Mouse (Mus musculus) stomach, embryonic 14.5 days (tissue): ENCODE results near the gene Zc3h13. TPM values are rescaled to one million over a fixed set of nuclear protein-coding genes. Genes with fewer than 3 reads are reported as not detected.

ENCODE experiments used
- ATAC-seq: fragments of 200-750 bp; cut with Nextera tagmentation; 2 replicates; pipeline ENCODE4 v1.8.0; 2017; ENCODE audit warnings: low read depth, moderate TSS enrichment; ENCODE audit not compliant: insufficient number of reproducible peaks, insufficient read depth, low FRiP score
- H3K27ac ChIP-seq: fragments of 300-500 bp; sonication (generic); 2 replicates; pipeline ENCODE4 v1.5.1; 2014; ENCODE audit warnings: mild to moderate bottlenecking, low read length, moderate library complexity, mixed read lengths
- H3K27me3 ChIP-seq: fragments of 300-500 bp; sonication (generic); 2 replicates; pipeline ENCODE4 v1.6.1; 2014; ENCODE audit warnings: low read length, control low read depth, mixed read lengths; ENCODE audit not compliant: control insufficient read depth, insufficient read depth
- H3K36me3 ChIP-seq: fragments of 300-500 bp; sonication (generic); 2 replicates; pipeline ENCODE4 v1.6.1; 2014; ENCODE audit warnings: mild to moderate bottlenecking, control low read depth, low read length, moderate library complexity, mixed read lengths; ENCODE audit not compliant: control insufficient read depth, insufficient read depth
- H3K4me1 ChIP-seq: fragments of 300-500 bp; sonication (generic); 2 replicates; pipeline ENCODE4 v1.6.1; 2014; ENCODE audit warnings: low read length, control low read depth, mixed read lengths; ENCODE audit not compliant: control insufficient read depth, insufficient read depth
- H3K4me2 ChIP-seq: fragments of 300-500 bp; sonication (generic); replicated peaks from 2 replicates; pipeline ENCODE4 v1.6.1; 2014; ENCODE audit warnings: low read depth, low read length, control low read depth
- H3K4me3 ChIP-seq: fragments of 300-500 bp; sonication (generic); 2 replicates; pipeline ENCODE4 v1.5.1; 2014; ENCODE audit warnings: low read depth, low read length, control low read depth
- H3K9ac ChIP-seq: fragments of 300-500 bp; sonication (generic); replicated peaks from 2 replicates; pipeline ENCODE4 v1.6.1; 2014; ENCODE audit warnings: low read depth, mild to moderate bottlenecking, control low read depth, low read length, moderate library complexity, mixed read lengths
- H3K9me3 ChIP-seq: fragments of 300-500 bp; sonication (generic); 2 replicates; pipeline ENCODE4 v1.6.1; 2016; ENCODE audit warnings: low read depth, low read length, control low read depth; ENCODE audit not compliant: control insufficient read depth
- WGBS: fragments of 180-500 bp; shearing (Covaris S2); extraction: QIAGEN DNeasy Blood & Tissue Kit; methylation state at CpG from one replicate; pipeline ENCODE4 v1.1.7; 2014; 5-methylcytosine and 5-hydroxymethylcytosine counted together
- polyA plus RNA-seq: library from polyadenylated mRNA; unstranded; fragments of >200 nt; fragmentation: Nextera tagmentation; extraction: Ambion mirVana; gene quantifications from 2 replicates; pipeline ENCODE4 v1.2.1, GENCODE M21; 2014

The Zc3h13 gene
- polyA plus RNA-seq, 1 experiment from 2014 or later = 33.4 TPM

DNA sequence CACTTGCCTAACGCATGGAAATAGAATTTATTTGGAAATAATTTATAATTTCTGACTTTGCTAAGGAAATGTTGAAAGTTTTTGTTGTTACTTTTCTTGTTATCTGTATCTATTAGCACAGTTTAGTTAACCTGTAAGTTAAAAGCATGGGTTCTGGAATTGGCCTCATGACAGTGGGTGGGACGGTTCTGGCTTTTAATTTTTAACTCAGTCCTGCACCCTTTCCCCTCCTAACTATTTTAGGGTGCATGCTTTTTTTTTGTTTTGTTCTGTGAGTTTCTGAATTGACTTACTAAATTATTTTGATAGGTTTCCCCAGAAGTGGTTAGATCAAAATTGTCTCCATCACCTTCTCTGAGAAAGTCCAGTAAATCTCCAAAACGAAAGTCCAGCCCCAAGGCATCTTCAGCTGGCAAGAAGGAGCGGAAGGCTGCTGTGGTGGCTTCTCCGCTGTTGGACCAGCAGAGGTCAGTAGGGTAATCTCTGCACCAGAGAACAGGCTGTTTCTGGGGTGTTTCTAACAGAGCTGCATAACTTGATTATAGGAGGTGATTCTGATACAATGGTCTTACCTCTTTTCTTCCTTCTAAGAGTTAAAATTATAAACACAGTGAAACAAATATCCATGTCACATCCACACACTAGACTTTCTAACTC lies 25.3 kb downstream of the Zc3h13 start:
- no peaks in the 10 kb centered on the region for H3K27me3 ChIP-seq
- H3K27ac ChIP-seq = no peak overlapping the region
- H3K4me1 ChIP-seq = no peaks in the 10 kb centered on the region
- H3K9me3 ChIP-seq = no peaks in the 10 kb centered on the region
- H3K9ac ChIP-seq = no peak overlapping the region
- H3K36me3 ChIP-seq = no peaks in the 10 kb centered on the region; the same call in 1 of the 2 replicates
- WGBS = 65% methylated on average over 5 of the region's 5 CpGs
- no peak overlapping the region for H3K4me3 ChIP-seq
- ATAC-seq = no peak
- H3K4me2 ChIP-seq = no peak overlapping the region

DNA sequence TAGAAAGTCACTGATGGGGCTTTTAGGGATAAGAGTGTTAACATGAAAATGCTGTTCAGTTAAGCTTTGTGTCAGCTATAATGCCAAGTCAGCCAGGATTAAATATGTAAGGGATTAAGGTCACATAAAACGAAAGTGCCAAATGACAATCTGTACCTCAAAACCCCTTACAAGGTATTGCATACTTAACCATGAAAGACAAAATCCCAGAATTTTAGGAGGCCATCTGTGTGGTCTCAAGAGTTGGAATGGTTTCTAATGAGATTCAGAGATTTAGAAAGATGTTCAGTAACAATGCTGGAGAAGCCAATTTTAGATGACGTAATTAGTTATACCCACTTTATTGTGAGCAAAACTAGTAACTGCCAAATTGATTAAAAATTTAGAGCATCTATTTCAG lies 30.3 kb downstream of the Zc3h13 start:
- Histone ChIP-seq H3K4me1 (no peaks in the 10 kb centered on the region), H3K4me2 (no peak overlapping the region), H3K36me3 (no peaks in the 10 kb centered on the region; the same call in 1 of the 2 replicates), H3K4me3 (no peak overlapping the region), H3K27ac (no peak overlapping the region), H3K27me3 (no peaks in the 10 kb centered on the region), H3K9me3 (no peaks in the 10 kb centered on the region), H3K9ac (no peak overlapping the region)
- 79% methylated on average over 2 of the region's 2 CpGs for WGBS
- ATAC-seq = no peak

- H3K4me1 ChIP-seq = no peaks in the 10 kb centered on the region
- no peak for ATAC-seq
- 97% methylated on average over 2 of the region's 2 CpGs for WGBS
- no peak overlapping the region for H3K4me3 ChIP-seq
- H3K4me2 ChIP-seq = no peak overlapping the region
- peaks cover 15% of the 10 kb centered on the region for H3K36me3 ChIP-seq
- H3K9me3 ChIP-seq = no peaks in the 10 kb centered on the region
- H3K27ac ChIP-seq = no peak overlapping the region
- H3K27me3 ChIP-seq = no peaks in the 10 kb centered on the region
- no peak overlapping the region for H3K9ac ChIP-seq
These were observed 34.6 kb downstream of the Zc3h13 start for GRCm38 (mm10) chr14:75318736-75319135.

DNA sequence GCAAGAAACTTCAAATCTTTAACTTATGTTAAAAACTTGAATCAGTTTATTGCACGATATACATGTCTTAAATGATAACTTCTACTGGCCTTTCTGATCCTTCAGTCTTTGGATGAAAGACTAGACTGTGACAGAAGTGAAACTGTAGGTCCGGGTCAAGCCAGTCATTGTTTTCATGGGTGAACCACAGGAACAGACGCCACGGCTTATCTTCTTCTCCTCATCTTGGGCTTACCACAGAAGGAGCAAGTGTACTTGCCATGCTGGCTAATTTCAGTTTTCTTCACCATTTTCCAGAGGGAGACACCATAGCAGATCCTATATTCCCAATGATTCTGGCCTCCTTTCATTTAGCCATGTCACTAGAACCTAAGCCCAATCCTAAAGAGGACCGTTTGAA lies 36.1 kb downstream of the Zc3h13 start:
- Histone ChIP-seq H3K9me3 (no peaks in the 10 kb centered on the region), H3K4me1 (no peaks in the 10 kb centered on the region), H3K9ac (no peak overlapping the region), H3K4me2 (no peak overlapping the region), H3K27ac (no peak overlapping the region), H3K4me3 (no peak overlapping the region), H3K27me3 (no peaks in the 10 kb centered on the region), H3K36me3 (peaks cover 17% of the 10 kb centered on the region)
- WGBS = 94% methylated on average over 5 of the region's 5 CpGs
- ATAC-seq = no peak

DNA sequence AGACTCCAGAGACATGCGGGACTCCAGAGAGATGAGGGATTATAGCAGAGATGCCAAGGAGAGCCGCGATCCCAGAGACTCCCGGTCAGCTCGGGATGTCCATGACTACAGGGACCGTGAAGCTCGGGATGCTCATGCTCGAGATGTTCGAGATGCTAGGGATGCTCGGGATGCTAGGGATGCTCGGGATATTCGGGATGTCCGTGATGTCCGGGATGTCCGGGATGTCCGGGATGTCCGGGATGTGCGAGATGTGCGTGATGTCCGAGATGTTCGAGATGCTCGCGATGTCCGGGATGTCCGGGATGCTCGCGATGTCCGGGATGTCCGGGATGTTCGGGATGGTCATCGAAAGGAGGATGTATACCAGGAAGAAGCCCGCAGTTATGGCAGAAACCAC lies 39.2 kb downstream of the Zc3h13 start:
- H3K9ac ChIP-seq = no peak overlapping the region
- no peak overlapping the region for H3K27ac ChIP-seq
- H3K36me3 ChIP-seq = peaks cover 18% of the 10 kb centered on the region
- no peaks in the 10 kb centered on the region for H3K27me3 ChIP-seq
- H3K4me2 ChIP-seq = no peak overlapping the region
- no peaks in the 10 kb centered on the region for H3K4me1 ChIP-seq
- H3K4me3 ChIP-seq = no peak overlapping the region
- no peaks in the 10 kb centered on the region for H3K9me3 ChIP-seq
- WGBS = 96% methylated on average over 32 of the region's 32 CpGs
- ATAC-seq = no peak

DNA sequence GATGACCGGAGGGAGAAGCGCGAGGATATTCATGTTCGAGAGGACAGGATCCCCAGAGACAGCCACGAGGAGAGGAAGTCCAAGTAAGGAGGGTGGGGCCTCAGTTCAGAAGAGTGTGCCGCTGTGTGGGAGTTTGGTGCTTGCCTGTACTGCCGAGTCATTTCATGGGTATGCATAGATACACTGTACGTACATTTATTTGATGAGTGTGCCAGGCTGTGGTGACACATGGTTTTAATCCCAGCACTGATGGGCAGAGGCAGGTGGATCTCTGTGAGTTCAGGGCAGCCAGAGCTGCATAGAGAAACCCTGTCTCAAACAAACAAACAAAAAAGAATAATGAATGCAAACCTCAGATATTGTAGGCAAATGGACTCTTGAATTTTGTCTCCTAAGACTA lies 43.9 kb downstream of the Zc3h13 start:
- 88% methylated on average over 8 of the region's 8 CpGs for WGBS
- H3K36me3 ChIP-seq = peaks cover 33% of the 10 kb centered on the region

GRCm38 (mm10) chr14:75330621-75331020 lies 46.4 kb downstream of the Zc3h13 start:
- no peaks in the 10 kb centered on the region for H3K27me3 ChIP-seq
- 91% methylated on average over 6 of the region's 6 CpGs for WGBS
- H3K27ac ChIP-seq = no peak overlapping the region
- H3K9me3 ChIP-seq = no peaks in the 10 kb centered on the region
- H3K4me3 ChIP-seq = no peak overlapping the region
- H3K9ac ChIP-seq = no peak overlapping the region
- no peak for ATAC-seq
- no peaks in the 10 kb centered on the region for H3K4me1 ChIP-seq
- H3K36me3 ChIP-seq = peaks cover 26% of the 10 kb centered on the region
- H3K4me2 ChIP-seq = no peak overlapping the region

More for the DNA sequence above, 43.9 kb downstream of the Zc3h13 start:
- H3K4me3 ChIP-seq = no peak overlapping the region
- H3K27me3 ChIP-seq = no peaks in the 10 kb centered on the region
- H3K4me1 ChIP-seq = no peaks in the 10 kb centered on the region
- H3K9me3 ChIP-seq = no peaks in the 10 kb centered on the region
- H3K9ac ChIP-seq = no peak overlapping the region
- H3K4me2 ChIP-seq = no peak overlapping the region
- ATAC-seq = no peak
- H3K27ac ChIP-seq = no peak overlapping the region

- no peaks in the 10 kb centered on the region for H3K4me1 ChIP-seq
- H3K36me3 ChIP-seq = peaks cover 33% of the 10 kb centered on the region
- no peak overlapping the region for H3K4me2 ChIP-seq
- no peak for ATAC-seq
- no peak overlapping the region for H3K9ac ChIP-seq
- WGBS = 94% methylated on average over 4 of the region's 4 CpGs
- no peaks in the 10 kb centered on the region for H3K9me3 ChIP-seq
- no peak overlapping the region for H3K4me3 ChIP-seq
- H3K27me3 ChIP-seq = no peaks in the 10 kb centered on the region
- no peak overlapping the region for H3K27ac ChIP-seq
These were observed 50.1 kb downstream of the Zc3h13 start for GRCm38 (mm10) chr14:75334321-75334720.

- Histone ChIP-seq H3K4me1 (no peaks in the 10 kb centered on the region), H3K4me2 (no peak overlapping the region), H3K27me3 (no peaks in the 10 kb centered on the region), H3K4me3 (no peak overlapping the region), H3K27ac (no peak overlapping the region), H3K9ac (no peak overlapping the region), H3K36me3 (peaks cover 22% of the 10 kb centered on the region), H3K9me3 (no peaks in the 10 kb centered on the region)
- 92% methylated on average over 2 of the region's 2 CpGs for WGBS
- ATAC-seq = no peak
These were observed 53.7 kb downstream of the Zc3h13 start for GRCm38 (mm10) chr14:75337884-75338283.
